Mouse (Mus musculus) bone marrow macrophage, adult 2 months (primary cell): ENCODE measurements around the gene Rab1a.
"Not testable (repeated sequence)": the region's sequence is repeated elsewhere in the genome, so short reads cannot be mapped to it uniquely, and the experiment has no call there.

Source experiments
- CTCF ChIP-seq: IDR thresholded peaks from 2 replicates; pipeline ENCODE4 v1.5.1; 2012; ENCODE audit warnings: low read depth, mild to moderate bottlenecking, low read length, moderate library complexity
- POLR2A ChIP-seq: IDR thresholded peaks from 2 replicates; pipeline ENCODE4 v1.6.1; 2012; ENCODE audit warnings: mild to moderate bottlenecking, low read depth, low read length, borderline replicate concordance

DNA sequence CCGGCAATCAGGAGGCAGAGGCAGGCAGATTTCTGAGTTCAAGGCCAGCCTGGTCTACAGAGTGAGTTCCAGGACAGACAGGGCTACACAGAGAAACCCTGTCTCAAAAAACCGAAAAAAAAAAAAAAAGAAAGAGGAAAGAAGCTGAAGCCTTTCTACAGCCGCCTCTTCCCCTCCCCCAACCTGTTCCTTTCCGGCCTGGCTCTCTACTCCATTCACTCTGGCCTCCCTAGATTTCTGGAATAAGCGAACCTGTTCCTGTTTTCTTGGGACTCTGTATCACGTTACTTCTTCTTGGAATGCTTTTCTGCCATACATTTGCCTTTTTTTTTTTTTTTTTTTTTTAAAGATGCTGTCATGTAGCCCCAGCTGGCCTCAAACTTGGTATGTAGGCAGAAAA lies 34.8 kb upstream of the Rab1a start:
- not testable (repeated sequence) for TF ChIP-seq CTCF, POLR2A
